Mouse (Mus musculus): Measurements from ENCODE around the gene Pip4k2b. TPM values are rescaled to one million over a fixed set of nuclear protein-coding genes. Genes with fewer than 3 reads are reported as not detected.
A peak's percentile ranks its signal among the peaks of the same experiment; 100 is the strongest.

Pip4k2b gene
- total RNA-seq, 2 experiments from 2014 or later: 33.3 to 38.5 TPM

DNA sequence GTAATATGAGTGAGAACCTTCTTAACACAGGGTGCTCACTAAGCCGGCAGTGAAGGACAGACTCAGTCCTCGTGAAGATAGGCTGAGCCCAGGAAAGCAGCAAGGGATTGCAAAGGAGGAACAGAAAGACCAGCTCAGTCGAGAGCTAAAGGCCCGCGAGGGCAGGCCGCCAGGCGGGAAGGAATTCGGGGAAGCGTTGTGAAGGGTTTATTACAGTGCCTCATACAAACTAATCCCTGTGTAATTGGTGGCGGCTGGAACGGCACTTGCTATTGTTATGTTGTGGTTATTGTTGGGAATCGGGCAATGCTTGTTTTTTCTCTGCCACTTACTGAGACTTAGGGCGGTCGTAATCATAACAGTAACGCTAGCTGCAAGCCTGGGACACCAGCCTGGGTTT lies 67.1 kb downstream of the Pip4k2b start:
- DNase-seq: no peak
- intact Hi-C loops (cut with DNase I; ENCODE audit: low total_unique reads): no loop called here

DNA sequence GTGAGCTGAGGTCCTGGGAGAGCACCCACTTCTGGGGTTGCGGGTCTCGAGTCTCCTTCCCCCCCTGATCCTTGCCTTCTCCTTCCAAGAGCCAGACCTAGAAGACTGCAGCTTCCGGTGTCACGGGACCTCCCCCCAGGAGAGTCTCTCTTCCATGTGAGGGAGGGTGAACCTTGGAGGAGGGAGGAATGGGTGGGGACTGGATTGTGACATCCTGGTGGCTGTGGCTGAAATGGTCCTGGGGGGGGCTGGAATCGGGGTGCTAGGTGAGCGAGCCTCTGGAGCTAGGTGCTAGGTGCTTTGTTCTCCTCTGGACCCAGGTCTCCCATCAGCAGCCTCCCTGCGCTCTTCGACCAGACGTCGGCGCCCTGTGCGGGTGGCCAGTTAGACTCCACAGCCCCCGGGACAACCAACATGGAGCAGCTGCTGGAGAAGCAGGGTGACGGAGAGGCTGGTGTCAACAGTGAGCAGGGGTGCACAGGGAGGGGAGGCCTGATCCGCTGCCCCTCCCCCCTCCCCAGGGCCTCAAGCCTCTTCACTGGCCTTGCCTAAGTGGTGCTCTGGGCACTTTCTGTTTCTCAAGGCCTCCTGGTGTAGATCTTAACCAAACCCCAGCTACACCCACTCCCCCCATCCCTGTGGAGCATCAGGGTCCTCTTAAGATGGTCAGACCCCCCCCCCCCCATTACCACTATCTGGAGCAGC lies 68.3 kb downstream of the Pip4k2b start:
- intact Hi-C loops (cut with DNase I; ENCODE audit: low total_unique reads): no loop called here
- no peak for DNase-seq

DNA sequence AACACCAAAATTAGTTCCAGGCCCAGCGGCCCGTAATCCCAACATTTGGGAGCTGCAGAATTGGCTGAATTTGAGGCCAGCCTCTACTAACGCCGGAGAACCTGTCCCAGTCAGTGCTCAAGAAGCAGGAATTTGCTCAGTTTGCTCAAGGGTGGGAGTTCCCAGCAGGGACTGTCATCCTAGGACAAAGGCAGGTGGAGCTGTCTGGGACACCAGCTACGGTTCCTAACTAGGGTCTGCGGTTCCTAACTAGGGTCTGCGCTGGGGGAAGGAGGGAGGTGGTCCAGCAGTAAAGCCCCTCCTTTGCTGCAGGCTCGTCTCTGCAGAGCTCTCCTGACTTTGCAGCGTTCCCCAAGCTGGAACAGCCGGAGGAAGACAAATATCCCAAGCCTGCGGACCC lies 71.4 kb downstream of the Pip4k2b start:
- intact Hi-C loops (cut with DNase I; ENCODE audit: low total_unique reads): no loop called here
- no peak for DNase-seq

DNA sequence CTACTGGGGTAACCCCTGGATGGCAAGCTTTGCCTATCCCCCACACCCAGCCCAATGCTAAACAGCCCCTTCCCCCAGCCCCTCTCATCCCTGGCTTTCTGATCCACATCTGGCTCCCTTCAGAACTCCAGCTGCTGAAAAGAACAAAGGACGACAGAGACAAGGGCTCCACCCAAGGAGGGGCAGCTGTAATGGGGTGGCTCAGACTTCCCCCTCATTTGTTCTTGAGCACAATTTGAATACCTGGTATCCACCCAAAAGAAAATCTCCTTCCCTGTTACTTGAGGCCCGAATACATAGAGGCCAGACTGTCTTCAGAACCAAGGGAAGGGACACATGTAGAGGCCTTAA lies 73.4 kb downstream of the Pip4k2b start:
- DNase-seq: no peak
- intact Hi-C loops (cut with DNase I; ENCODE audit: low total_unique reads): no loop called here

DNA sequence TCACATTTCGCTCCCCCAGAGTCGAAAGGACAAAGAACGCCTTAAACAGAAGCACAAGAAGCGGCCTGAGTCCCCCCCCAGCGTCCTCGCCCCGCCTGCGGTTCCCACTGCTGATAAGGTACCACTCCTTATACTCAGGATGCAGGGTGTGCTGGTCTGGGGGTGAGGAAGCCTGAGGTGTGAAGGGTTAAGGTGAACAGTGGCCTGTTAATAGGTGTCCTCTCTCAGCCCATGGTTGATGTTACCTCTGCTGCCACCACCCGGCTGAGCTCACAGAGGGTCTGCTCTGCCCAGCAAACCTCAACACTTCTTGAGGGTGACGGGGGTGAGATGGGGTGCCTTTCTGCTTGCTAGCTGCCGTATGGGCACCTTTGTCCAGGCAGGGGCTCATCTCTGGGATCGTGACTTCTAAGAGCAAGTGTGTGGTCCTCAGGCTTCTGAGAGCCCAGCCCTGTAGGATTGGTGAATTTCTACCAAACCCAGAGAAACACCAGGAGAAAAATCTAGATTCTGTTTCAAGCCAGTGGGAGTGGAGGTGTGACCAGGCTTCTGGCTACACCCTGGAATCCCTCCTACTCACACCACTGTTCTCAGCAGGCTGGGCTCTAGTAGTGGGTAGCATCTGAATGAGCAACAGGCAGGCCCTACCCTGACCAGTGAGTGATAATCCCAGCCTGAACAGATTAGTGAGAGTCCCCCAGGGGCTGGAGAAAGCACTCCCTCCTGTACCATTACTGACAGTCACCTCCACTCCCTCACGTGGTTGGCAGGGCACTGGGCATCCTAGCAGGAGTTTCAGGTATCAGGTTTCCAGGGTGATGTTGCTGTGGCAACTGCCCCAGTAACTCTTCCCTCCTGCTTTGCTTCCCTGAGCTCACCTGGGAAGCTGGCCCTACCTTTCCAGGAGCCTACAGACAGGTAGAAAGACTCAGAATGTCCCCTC lies 74.0 kb downstream of the Pip4k2b start:
- DNase-seq: no peak
- intact Hi-C loops (cut with DNase I; ENCODE audit: low total_unique reads): no loop called here

DNA sequence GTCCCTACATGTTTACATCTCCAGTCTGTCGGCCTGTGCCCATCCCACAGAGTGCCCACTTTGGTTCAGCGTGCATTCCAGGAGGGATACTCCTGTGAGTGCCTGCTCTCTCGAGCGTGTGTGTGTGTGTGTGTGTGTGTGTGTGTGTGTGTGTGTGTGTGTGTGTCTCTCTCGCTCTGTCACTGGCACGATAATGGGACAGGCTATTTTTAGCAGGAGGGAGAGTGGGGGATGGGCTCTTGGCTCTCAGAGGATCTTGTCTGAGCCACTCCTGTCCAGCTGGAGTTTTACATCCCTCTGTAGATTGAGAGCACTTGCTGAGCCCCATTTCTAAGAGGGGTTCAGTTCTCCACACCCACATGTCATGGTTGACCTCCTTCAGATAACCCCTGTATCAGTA lies 74.7 kb downstream of the Pip4k2b start:
- DNase-seq: peak; percentile 57
- intact Hi-C loops (cut with DNase I; ENCODE audit: low total_unique reads): no loop called here

DNA sequence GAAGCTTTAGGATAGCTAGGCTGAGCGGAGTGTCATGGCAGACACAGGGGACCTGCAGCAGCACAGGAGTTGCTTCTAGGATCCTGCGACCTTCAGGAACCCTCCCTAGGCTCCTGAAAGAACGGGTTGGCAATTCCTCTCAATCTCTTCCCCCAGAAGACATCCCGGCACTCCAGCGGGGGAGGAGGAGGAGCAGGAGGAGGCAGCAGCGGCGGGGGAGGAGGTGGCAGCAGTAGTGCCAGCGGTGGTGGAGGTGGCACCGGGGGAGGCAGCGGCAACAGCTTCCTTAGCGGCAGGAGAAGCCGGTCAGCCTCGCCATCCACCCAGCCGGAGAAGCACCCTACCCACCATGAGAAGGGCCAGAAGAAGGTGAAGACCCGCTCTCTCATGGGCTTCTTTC lies 75.2 kb downstream of the Pip4k2b start:
- intact Hi-C loops (cut with DNase I; ENCODE audit: low total_unique reads): no loop called here
- DNase-seq: peak; percentile 38

DNA sequence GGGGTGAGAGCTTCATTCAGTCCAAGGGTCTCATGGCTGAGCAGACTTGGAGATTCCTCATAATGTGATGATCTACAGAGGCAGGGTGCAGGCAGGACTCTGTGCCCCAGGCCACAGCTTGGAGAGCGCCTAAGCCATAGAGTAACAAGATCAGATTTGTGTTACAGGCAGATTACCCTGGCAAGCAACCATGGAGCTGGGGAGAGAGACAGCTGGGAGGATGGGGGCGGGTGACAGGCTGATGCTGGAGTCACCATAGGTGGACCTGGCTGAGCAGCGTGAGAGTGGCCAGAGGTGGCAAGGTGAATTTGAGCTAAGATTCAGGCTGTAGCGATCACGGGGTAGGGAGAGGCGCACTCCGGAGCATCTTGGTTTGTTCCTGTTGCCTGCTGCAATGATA lies 76.3 kb downstream of the Pip4k2b start:
- DNase-seq: peak; percentile 53

DNA sequence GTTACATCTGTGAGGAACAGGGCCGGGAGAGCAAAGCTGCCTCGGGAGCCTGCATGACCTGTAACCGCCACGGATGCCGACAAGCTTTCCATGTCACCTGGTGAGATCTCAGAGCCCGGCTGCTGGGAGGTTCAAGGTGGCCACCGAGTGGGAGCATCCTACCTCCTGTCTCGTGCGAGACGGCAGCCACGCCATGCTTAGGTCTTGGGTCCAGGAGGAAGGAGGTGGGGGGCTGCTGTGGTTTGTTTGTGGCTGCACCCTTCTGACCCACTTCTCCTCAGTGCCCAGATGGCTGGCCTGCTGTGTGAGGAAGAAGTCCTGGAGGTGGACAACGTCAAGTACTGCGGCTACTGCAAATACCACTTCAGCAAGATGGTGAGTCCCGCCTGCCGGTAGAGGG lies 77.7 kb downstream of the Pip4k2b start:
- no peak for DNase-seq
- intact Hi-C loops (cut with DNase I; ENCODE audit: low total_unique reads): no loop called here

More for the DNA sequence above, 76.3 kb downstream of the Pip4k2b start:
- intact Hi-C loops (cut with DNase I; ENCODE audit: low total_unique reads): no loop called here

DNA sequence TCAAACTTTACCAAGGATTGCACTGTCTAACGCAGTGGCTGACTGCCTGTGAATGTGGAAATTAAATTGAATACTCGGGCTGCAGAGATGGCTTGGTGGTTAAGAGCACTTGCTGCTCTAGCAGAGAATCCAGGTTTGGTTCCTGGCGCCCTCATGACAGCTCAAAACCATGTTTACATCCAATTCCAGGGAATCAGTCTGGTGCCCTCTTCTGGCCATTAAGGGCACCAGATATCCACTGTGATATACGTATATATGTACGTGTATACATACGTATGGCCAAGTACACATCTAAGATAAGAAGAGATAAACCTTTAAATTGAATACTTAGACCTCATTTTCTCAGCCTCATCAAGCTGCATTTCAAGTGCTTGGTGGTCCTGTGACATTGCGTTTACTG lies 78.3 kb downstream of the Pip4k2b start:
- intact Hi-C loops (cut with DNase I; ENCODE audit: low total_unique reads): no loop called here
- no peak for DNase-seq

DNA sequence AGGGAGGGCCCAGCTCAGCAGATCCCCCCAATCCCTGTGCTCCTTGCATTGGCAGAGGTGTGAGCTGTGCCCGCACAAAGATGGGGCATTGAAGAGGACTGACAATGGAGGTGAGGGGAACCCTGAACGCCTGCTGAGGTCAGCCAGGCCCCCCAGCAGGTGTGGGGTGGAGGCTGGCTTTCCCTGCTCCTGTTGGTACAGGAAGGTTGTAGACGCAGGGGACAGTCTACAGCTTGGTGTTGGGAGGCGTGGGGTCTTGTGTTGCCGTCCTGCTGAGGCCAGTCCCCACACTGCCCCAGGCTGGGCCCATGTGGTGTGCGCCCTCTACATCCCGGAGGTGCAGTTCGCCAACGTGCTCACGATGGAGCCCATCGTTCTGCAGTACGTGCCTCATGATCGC lies 79.1 kb downstream of the Pip4k2b start:
- intact Hi-C loops (cut with DNase I; ENCODE audit: low total_unique reads): no loop called here
- DNase-seq: no peak

Small RNAs within 50 kb of the gene (microRNA-seq; reads per million reads assigned to microRNA genes)
- gene Mir6927 (0 to 1.3 reads per million in 2 experiments), gene Mir8102 (0 reads per million in 2 experiments)

Other genes with a start within 250 kb of the Pip4k2b start
- not detected for gene 4933428G20Rik, start 244.4 kb downstream of the Pip4k2b start, total RNA-seq (2021)
- gene Srcin1, start 168.5 kb downstream of the Pip4k2b start, total RNA-seq (2021): under 1 TPM; 0.51 to 0.64 TPM
- 1 to 10 TPM in 1 of 2 experiments, under 1 TPM in 1; 0.60 to 1.3 TPM for gene Epop, start 115.0 kb downstream of the Pip4k2b start, total RNA-seq (2021)
- 10 to 100 TPM; 26.2 to 27.4 TPM for gene Mllt6, start 81.3 kb downstream of the Pip4k2b start, total RNA-seq (2021)
- gene Cisd3, start 58.9 kb downstream of the Pip4k2b start, total RNA-seq (2021): 100 to 1,000 TPM; 105 to 116 TPM
- 1 to 10 TPM; 6.5 to 7.7 TPM for gene Pcgf2, start 44.2 kb downstream of the Pip4k2b start, total RNA-seq (2021)
- 100 to 1,000 TPM; 146 to 154 TPM for gene Psmb3, start 41.3 kb downstream of the Pip4k2b start, total RNA-seq (2021)
- gene Cwc25, start 21.9 kb upstream of the Pip4k2b start, total RNA-seq (2021): 1 to 10 TPM; 6.0 to 6.7 TPM
- gene 1700001P01Rik, start 31.2 kb upstream of the Pip4k2b start, total RNA-seq (2021): not detected
- 100 to 1,000 TPM; 607 to 676 TPM for gene Rpl23, start 37.7 kb upstream of the Pip4k2b start, total RNA-seq (2021)
- 10 to 100 TPM; 29.9 to 39.5 TPM for gene Lasp1, start 54.3 kb upstream of the Pip4k2b start, total RNA-seq (2021)
- 1 to 10 TPM in 1 of 2 experiments, under 1 TPM in 1; 0.84 to 1.5 TPM for gene B230217C12Rik, start 96.1 kb upstream of the Pip4k2b start, total RNA-seq (2021)
- under 1 TPM; 0.11 to 0.12 TPM for gene Fbxo47, start 139.4 kb upstream of the Pip4k2b start, total RNA-seq (2021)
- 1 to 10 TPM; 6.2 to 8.0 TPM for gene Plxdc1, start 241.7 kb upstream of the Pip4k2b start, total RNA-seq (2021)

All from gastrocnemius, postnatal 14 days (tissue).